Mouse (Mus musculus) heart, embryonic 14.5 days (tissue): ENCODE data around the gene Ccl5. TPM values are rescaled to one million over a fixed set of nuclear protein-coding genes. Genes with fewer than 3 reads are reported as not detected.
"Not testable (repeated sequence)": the region's sequence is repeated elsewhere in the genome, so short reads cannot be mapped to it uniquely, and the experiment has no call there.

Experiments used
- ATAC-seq: fragments of 200-750 bp; cut with Nextera tagmentation; 2 replicates; pipeline ENCODE4 v1.8.0; 2017; ENCODE audit warnings: low read depth, moderate TSS enrichment; ENCODE audit not compliant: insufficient number of reproducible peaks, insufficient read depth, low FRiP score
- H3K27ac ChIP-seq, 2 experiments: fragments of 200-500 bp in 1 of 2; fragments of 300-500 bp in 1 of 2; sonication (generic) in 1 of 2; replicated peaks in 1 of 2; 2 replicates each; pipeline ENCODE4 v1.5.1; 2012 to 2014; ENCODE audit warnings: low read depth in 2 of 2, low read length in 2 of 2, control low read depth in 1 of 2, mild to moderate bottlenecking in 1 of 2, mixed read lengths in 1 of 2; ENCODE audit not compliant: control insufficient read depth in 1 of 2, insufficient read depth in 1 of 2
- H3K27me3 ChIP-seq: fragments of 300-500 bp; sonication (generic); 2 replicates; pipeline ENCODE4 v1.6.1; 2014; ENCODE audit warnings: mild to moderate bottlenecking, low read length, control low read depth; ENCODE audit not compliant: control insufficient read depth, insufficient read depth
- H3K36me3 ChIP-seq: fragments of 300-500 bp; sonication (generic); 2 replicates; pipeline ENCODE4 v1.6.1; 2014; ENCODE audit warnings: mild to moderate bottlenecking, control low read depth, low read length, mixed read lengths; ENCODE audit not compliant: control insufficient read depth, insufficient read depth
- H3K4me1 ChIP-seq, 2 experiments: fragments of 200-500 bp in 1 of 2; fragments of 300-500 bp in 1 of 2; sonication (generic) in 1 of 2; 2 replicates each; pipeline ENCODE4 v1.6.1; 2012 to 2014; ENCODE audit warnings: low read length in 2 of 2, control low read depth in 1 of 2, mixed read lengths in 1 of 2; ENCODE audit not compliant: control insufficient read depth in 2 of 2, insufficient read depth in 2 of 2
- H3K4me2 ChIP-seq: fragments of 300-500 bp; sonication (generic); 2 replicates; pipeline ENCODE4 v1.6.1; 2014; ENCODE audit warnings: mild to moderate bottlenecking, low read length
- H3K4me3 ChIP-seq, 2 experiments: fragments of 200-500 bp in 1 of 2; fragments of 300-500 bp in 1 of 2; sonication (generic) in 1 of 2; 2 replicates each; pipeline ENCODE4 v1.5.1; 2012 to 2014; ENCODE audit warnings: low read length in 2 of 2, mild to moderate bottlenecking in 2 of 2, control low read depth in 1 of 2, low read depth in 1 of 2, moderate library complexity in 1 of 2; ENCODE audit not compliant: control insufficient read depth in 1 of 2, insufficient read depth in 1 of 2
- H3K9ac ChIP-seq: fragments of 300-500 bp; sonication (generic); 2 replicates; pipeline ENCODE4 v1.6.1; 2014; ENCODE audit warnings: mild to moderate bottlenecking, low read length
- H3K9me3 ChIP-seq: fragments of 300-500 bp; sonication (generic); 2 replicates; pipeline ENCODE4 v1.6.1; 2016; ENCODE audit warnings: low read length, control low read depth; ENCODE audit not compliant: control insufficient read depth
- WGBS: fragments of 180-500 bp; shearing (Covaris S2); extraction: QIAGEN DNeasy Blood & Tissue Kit; methylation state at CpG from one replicate; pipeline ENCODE4 v1.1.7; 2014; 5-methylcytosine and 5-hydroxymethylcytosine counted together
- polyA plus RNA-seq: library from polyadenylated mRNA; unstranded; fragments of >200 nt; fragmentation: Nextera tagmentation; extraction: Ambion mirVana; gene quantifications from 2 replicates; pipeline ENCODE4 v1.2.1, GENCODE M21; 2014

Ccl5 gene
- polyA plus RNA-seq, 1 experiment from 2014 or later, result 0.39 TPM

GRCm38 (mm10) chr11:83556085-83556781, 25.9 kb upstream of the Ccl5 start:
- no peak for ATAC-seq
- H3K36me3 ChIP-seq, result no peaks in the 10 kb centered on the region

GRCm38 (mm10) chr11:83551668-83552067, 21.4 kb upstream of the Ccl5 start:
- Histone ChIP-seq H3K4me2 (no peak overlapping the region), H3K4me1 (no peaks in the 10 kb centered on the region), H3K9me3 (no peaks in the 10 kb centered on the region), H3K4me3 (no peak overlapping the region), H3K27me3 (no peaks in the 10 kb centered on the region), H3K27ac (no peak overlapping the region), H3K36me3 (no peaks in the 10 kb centered on the region), H3K9ac (no peak overlapping the region)
- 76% methylated on average over 5 of the region's 5 CpGs for WGBS
- no peak for ATAC-seq

More at GRCm38 (mm10) chr11:83556085-83556781, 25.9 kb upstream of the Ccl5 start:
- Histone ChIP-seq H3K9ac (no peak overlapping the region), H3K9me3 (no peaks in the 10 kb centered on the region), H3K27me3 (no peaks in the 10 kb centered on the region), H3K4me1 (no peaks in the 10 kb centered on the region), H3K4me3 (no peak overlapping the region), H3K4me2 (no peak overlapping the region), H3K27ac (no peak overlapping the region)
- 32% methylated on average over 8 of the region's 8 CpGs for WGBS

GRCm38 (mm10) chr11:83551037-83551436, 20.7 kb upstream of the Ccl5 start:
- not testable (repeated sequence) for H3K4me2 ChIP-seq, H3K9ac ChIP-seq, H3K9me3 ChIP-seq, H3K4me1 ChIP-seq, ATAC-seq, H3K27me3 ChIP-seq, H3K4me3 ChIP-seq, H3K27ac ChIP-seq, H3K36me3 ChIP-seq
- WGBS, result 82% methylated on average over 6 of the region's 7 CpGs

- WGBS, result 74% methylated on average over 5 of the region's 5 CpGs
- Histone ChIP-seq H3K4me1 (no peaks in the 10 kb centered on the region), H3K27me3 (no peaks in the 10 kb centered on the region), H3K27ac (no peak overlapping the region), H3K36me3 (no peaks in the 10 kb centered on the region), H3K4me3 (no peak overlapping the region), H3K4me2 (no peak overlapping the region), H3K9ac (no peak overlapping the region), H3K9me3 (no peaks in the 10 kb centered on the region)
- no peak for ATAC-seq
These were observed 19.9 kb upstream of the Ccl5 start for GRCm38 (mm10) chr11:83550186-83550632.

- Histone ChIP-seq H3K36me3 (no peaks in the 10 kb centered on the region), H3K4me2 (no peak overlapping the region), H3K27me3 (no peaks in the 10 kb centered on the region), H3K9ac (no peak overlapping the region), H3K9me3 (no peaks in the 10 kb centered on the region), H3K4me1 (no peaks in the 10 kb centered on the region), H3K27ac (no peak overlapping the region), H3K4me3 (no peak overlapping the region)
- no peak for ATAC-seq
- WGBS, result 63% methylated on average over 3 of the region's 3 CpGs
These were observed 13.9 kb upstream of the Ccl5 start for GRCm38 (mm10) chr11:83544214-83544613.

- Histone ChIP-seq H3K9me3 (no peaks in the 10 kb centered on the region), H3K27ac (no peak overlapping the region), H3K9ac (no peak overlapping the region), H3K4me3 (no peak overlapping the region), H3K4me2 (no peak overlapping the region), H3K27me3 (no peaks in the 10 kb centered on the region), H3K4me1 (no peaks in the 10 kb centered on the region), H3K36me3 (no peaks in the 10 kb centered on the region)
- 83% methylated on average over 3 of the region's 3 CpGs for WGBS
- ATAC-seq, result no peak
These were observed 11.1 kb upstream of the Ccl5 start for GRCm38 (mm10) chr11:83541415-83541814.

- no peaks in the 10 kb centered on the region for H3K9me3 ChIP-seq
- no peak for ATAC-seq
- 78% methylated on average over 2 of the region's 2 CpGs for WGBS
These were observed 10.6 kb upstream of the Ccl5 start for GRCm38 (mm10) chr11:83540931-83541330.

More at GRCm38 (mm10) chr11:83540931-83541330, 10.6 kb upstream of the Ccl5 start:
- Histone ChIP-seq H3K36me3 (no peaks in the 10 kb centered on the region), H3K27ac (no peak overlapping the region), H3K4me3 (no peak overlapping the region), H3K9ac (no peak overlapping the region), H3K4me1 (no peaks in the 10 kb centered on the region), H3K4me2 (no peak overlapping the region), H3K27me3 (no peaks in the 10 kb centered on the region)
